Mouse (Mus musculus): ENCODE measurements at regions not wholly inside any gene's neighbourhood (a gene's known extent, or its start where the extent isn't known, plus 50 kb on each side); places are given as distances from the start of the nearest gene placed in this dataset.
"Not testable (repeated sequence)": the region's sequence is repeated elsewhere in the genome, so short reads cannot be mapped to it uniquely, and the experiment has no call there.

DNA sequence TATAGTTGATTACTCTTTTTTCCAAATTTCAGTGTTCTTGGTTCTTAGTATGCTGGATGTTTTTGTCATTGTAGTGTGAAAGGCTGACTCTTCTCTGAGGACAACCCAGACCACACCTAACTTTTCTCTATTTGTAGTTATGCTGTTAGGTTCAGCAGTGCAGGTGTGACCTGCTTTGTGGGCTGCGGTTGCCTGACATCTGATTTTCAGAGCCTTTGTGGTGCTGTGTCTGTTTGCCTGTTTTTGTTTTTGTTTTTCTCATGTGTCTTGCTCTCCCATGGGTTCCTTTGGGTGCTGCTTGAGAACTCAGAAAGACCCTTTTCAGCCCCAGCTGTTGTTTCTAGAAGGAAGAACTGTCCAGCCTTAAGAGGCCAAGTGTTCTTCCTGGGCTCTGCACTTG is 52.0 kb upstream of the Trpm1 start:
- ATAC-seq = peak; percentile 73

DNA sequence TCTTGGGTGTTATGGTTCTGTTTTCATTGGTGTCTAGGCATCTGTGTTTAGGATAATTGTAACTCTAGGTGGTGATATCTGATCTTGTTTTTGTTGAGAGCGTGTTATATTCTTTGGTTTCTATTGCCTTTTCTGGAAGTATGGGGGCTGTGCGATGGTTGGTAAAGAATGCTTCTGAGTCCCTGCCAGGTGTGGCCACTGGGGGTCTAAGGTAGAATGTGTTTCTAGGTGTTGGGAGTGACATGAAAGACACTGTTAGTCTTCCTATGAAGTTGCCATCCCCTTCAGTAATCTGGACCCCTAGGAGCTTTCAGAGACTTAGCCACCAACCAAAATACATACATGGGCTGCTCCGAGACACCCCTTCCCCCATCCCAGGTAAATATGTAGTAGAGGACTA is 54.0 kb upstream of the Trpm1 start:
- no peak for ATAC-seq

DNA sequence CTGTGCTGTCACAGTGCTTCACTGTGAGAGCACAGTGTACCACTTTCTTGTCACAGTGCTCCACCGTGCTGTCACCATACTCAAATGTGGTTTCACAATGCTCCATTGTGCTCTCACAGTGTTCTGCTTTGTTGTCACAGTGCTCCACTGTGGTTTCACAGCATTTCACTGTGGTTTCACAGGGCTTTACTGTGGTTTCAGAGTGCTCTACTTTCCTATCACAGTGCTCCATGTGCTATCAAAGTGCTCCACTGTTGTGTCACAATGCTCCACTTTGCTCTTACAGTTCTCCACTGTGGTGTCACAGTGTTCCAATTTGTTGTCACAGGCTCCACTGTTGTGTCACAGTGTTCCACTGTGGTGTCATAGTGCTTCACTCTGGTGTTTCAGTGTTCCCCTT is 63.6 kb upstream of the Trpm1 start:
- ATAC-seq = no peak

DNA sequence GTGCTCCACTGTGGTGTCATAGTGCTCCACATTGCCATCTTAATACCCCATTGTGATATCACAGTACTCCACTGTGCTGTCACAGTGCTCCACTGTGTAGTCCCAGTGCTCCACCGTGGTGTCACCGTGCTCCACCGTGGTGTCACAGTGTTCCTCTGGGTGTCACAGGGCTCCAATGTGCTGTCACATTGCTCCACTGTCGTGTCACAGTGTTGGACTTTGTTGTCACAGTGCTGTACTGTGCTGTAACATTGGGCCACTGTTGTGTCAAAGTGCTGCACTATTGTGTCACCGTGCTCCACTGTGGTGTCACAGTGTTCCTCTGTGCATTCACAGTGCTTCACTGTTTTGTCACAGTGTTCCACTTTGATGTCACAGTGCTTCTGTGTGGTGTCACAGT is 64.6 kb upstream of the Trpm1 start:
- no peak for ATAC-seq

DNA sequence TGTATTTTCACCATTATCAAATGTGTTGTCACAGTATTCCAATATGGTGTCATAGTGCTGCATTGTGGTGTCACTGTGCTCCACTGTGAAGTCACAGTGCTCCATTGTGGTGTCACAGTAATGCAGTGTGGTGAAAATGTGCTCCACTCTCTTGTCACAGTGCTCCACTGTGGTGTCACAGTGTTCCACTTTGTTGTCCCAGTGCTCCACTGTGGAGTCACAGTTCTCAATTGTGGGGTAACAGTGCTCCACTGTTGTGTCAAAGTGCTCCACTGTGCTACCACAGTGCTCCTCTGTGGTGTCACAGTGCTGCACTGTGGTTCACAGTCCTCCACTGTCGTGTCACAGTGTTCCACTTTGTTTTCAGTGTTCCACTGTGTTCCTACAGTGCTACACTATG is 69.7 kb upstream of the Trpm1 start:
- not testable (repeated sequence) for ATAC-seq

DNA sequence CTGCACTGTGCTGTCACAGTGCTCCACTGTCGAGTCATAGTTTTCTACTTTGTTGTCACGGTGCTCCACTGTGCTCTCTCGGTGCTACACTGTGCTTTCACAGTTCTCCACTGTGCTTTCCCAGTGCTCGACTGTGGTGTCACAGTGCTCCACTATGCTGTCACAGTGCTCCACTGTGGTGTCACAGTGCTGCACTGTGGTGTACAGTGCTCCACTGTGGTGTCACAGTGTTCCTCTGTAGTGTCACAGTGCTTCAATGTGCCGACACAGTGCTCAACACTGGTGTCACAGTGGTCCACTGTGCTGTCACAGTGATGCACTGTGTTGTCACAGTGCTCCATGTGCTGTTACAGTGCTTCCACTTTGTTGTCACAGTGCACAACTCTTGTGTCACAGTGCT is 71.0 kb upstream of the Trpm1 start:
- ATAC-seq = no peak

DNA sequence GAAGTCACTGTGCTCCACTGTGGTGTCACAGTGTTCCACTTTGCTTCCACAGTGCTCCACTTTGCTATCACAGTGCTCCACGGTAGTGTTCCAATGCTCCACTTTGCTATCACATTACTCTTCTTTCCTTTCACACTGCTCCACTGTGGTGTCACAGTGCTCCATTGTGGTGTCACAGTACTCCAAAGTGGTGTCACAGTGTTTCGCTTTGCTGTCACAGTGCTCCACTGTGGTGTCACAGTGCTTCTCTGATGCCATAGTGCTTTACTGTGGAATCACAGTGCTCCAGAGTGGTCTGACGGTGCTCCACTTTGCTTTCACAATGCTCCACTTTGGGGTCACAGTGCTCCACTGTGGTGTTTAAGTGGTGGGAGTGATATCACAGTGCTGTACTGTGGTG is 71.4 kb upstream of the Trpm1 start:
- ATAC-seq = no peak

DNA sequence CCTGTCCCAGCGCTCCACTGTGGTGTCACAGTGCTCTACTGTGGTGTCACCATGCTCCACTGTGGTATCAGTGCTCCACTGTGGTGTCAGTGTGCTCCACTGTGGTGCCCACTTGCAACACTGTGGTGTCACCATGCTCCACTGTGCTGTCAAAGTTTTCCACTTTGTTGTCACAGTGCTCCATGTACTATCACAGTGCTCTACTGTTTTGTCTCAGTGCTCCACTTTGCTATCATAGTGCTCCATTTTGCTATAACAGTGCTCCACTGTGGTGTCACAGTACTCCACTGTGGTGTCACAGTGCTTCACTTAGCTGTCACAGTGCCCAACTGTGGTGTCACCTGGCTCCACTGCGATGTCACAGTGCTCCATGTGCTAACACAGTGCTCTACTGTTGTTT is 72.0 kb upstream of the Trpm1 start:
- ATAC-seq = no peak

DNA sequence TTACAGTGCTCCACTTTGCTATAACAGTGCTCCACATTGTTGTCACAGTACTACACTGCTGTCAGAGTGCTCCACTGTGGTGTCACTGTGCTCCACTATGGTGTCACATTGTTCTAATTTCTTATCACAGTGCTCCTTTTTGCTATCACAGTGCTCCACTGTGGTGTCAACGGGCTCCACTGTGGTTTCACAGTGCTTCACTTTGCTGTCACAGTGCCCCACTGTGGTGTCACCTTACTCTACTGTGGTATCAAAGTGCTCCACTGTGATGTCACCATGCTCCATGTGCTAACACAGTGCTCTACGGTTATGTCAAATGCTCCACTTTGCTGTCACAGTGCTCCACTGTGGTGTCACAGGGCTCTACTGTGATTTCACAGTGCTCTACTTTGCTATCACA is 72.6 kb upstream of the Trpm1 start:
- no peak for ATAC-seq

DNA sequence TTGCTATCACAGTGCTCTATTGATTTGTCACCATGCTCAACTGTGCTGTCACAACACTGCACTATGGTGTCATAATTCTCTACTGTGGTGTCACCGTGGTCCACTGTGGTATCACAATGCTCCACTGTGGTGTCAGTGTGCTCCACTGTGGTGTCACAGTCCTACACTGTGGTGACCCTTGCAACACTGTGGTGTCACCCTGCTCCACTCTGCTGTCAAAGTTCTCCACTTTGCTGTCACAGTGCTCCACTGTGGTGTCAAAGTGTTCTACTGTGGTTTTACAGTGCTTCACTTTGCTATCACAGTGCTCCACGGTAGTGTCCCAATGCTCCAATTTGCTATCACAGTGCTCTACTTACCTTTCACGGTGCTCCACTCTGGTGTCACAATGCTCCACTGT is 74.3 kb upstream of the Trpm1 start:
- ATAC-seq = no peak

DNA sequence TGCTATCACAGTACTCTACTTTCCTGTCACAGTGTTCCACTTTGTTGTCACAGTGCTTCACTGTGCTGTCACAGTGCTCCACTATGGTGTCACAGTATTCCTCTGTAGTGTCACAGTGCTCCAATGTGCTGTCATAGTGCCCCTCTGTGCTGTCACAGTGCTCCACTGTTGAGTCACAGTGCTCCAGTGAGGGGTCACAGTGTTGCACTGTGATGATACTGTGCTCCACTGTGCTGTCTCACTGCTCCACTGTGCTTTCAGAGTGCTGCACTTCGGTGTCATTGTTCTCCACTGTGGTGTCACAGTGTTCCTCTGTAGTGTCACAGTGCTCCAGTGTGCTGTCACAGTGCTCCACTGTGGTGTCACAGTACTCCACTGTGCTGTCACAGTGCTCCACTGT is 75.0 kb upstream of the Trpm1 start:
- no peak for ATAC-seq

DNA sequence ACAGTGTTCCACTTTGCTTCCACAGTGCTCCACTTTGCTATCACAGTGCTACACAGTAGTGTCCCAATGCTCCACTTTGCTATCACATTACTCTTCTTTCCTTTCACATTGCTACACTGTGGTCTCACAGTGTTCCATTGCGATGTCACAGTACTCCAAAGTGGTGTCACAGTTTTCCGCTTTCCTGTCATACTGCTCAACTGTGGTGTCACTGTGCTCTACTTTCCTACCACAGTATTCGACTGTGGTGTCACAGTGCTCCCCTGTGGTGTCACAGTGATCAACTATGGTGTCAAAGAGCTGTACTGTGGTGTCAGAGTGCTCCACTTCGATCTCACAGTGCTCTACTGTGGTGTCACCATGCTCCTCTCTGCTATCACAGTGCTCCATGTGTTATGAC is 76.1 kb upstream of the Trpm1 start:
- peak; percentile 73 for ATAC-seq

DNA sequence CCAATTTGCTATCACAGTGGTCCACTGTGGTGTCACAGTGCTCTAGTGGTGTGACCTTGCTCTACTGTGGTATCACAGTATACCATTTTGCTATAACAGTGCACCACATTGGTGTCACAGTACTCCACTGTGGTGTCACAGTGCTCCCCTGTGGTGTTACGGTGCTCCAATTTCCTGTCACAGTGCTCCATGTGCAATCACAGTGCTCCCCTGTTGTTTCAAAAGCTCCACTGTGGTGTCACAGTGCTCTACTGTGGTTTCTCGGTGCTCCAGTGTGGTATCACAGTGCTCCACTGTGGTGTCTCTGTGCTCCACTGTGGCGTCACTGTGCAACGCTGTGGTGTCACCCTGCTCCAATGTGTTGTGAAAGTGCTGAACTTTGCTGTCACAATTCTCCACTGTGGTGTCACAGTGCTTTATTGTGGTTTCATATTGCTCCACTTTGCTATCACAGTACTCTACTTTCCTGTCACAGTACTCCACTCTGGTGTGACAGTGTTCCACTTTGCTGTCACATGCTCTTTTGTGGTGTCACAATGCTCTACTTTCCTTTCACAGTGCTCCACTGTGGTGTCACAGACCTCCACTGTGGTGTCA is 76.8 kb upstream of the Trpm1 start:
- ATAC-seq = peak; percentile 29

DNA sequence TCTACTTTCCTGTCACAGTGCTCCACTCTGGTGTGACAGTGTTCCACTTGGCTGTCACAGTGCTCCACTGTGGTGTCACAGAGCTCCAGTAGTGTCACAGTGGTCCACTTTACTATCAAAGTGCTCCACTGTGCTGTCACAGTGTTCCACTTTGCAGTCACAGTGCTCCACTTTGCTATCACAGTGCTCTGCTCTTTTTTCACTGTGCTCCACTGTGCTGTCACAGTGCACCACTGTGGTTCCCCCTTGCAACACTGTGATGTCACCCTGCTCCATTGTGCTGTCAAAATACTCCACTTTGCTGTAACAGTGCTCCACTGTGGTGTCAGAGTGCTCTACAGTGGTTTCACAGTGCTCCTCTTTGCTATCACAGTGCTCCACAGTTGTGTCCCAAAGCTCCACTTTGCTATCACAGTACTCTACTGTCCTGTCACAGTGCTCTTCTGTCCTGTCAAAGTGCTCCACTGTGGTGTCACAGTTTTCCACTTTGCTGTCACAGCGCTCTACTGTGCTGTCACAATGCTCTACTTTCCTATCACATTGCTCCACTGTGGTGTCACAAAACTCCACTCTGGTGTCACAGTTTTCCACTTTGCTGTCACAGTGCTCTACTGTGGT is 77.8 kb upstream of the Trpm1 start:
- no peak for ATAC-seq

DNA sequence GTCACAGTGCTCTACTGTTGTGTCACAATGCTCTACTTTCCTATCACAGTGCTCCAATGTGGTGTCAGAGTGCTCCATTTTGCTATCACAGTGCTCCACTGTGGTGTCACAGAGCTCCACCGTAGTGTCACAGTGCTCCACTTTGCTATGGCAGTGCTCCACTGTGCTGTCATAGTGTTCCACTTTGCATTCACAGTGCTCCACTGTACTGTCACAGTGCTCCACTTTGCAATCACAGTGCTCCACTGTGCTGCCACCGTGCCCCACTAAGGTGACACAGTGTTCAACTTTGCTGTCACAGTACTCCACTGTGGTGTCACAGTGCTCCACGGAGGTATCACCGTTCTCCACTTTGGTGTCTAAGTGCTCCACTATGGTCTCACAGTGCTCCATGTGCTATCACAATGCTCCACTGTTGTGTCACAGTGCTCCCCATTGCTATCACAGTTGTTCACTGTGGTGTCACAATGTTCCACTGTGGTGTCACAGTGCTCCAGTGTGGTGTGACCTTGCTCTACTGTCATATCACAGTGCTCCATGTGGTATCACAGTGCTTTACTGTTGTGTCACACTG is 78.9 kb upstream of the Trpm1 start:
- no peak for ATAC-seq

DNA sequence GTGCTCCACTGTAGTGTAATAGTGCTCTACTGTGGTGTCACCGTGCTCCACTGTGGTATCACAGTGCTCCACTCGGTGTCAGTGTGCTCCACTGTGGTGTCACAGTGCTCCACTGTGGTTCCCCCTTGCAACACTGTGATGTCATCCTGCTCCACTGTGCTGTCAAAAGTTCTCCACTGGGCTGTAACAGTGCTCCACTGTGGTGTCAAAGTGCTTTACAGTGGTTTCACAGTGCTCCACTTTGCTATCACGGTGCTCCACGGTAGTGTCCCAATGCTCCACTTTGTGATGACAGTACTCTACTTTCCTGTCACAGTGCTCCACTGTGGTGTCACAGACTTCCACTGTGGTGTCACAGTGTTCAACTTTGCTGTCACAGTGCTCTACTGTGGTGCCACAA is 79.4 kb upstream of the Trpm1 start:
- ATAC-seq = no peak

DNA sequence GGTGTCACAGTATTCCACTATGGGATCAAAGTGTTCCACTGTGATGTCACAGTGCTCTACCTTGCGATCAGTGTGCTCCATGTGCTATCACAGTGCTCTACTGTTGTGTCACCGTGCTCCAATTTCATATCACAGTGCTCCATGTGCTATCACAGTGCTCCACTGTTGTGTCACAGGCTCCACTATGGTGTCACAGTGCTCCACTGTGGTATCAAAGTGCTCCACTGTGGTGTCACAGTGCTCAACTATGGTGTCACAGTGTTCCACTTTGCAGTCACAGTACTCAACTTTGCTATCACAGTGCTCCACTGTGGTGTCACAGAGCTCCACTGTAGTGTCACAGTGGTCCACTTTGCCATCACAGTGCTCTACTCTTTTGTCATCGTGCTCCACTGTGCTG is 79.9 kb upstream of the Trpm1 start:
- ATAC-seq = no peak

DNA sequence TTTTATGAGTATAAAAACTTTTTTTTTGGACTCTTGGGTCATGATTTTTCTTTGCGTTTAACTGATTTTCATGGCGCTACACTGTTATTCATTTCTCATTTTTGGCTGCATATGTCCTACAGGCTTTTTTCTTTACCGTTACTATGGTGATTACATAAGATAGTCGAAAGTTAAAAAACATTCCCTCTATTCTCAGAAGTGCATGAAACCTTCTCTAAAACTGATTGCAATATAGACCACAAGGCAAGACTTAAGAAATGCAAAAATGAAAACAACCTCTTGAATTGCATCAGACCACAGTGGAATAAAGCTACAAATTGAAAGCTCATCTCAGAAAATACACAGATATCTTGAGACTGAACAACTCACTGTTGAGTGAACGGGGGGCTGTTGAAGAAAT is 82.7 kb upstream of the Trpm1 start:
- ATAC-seq = no peak

DNA sequence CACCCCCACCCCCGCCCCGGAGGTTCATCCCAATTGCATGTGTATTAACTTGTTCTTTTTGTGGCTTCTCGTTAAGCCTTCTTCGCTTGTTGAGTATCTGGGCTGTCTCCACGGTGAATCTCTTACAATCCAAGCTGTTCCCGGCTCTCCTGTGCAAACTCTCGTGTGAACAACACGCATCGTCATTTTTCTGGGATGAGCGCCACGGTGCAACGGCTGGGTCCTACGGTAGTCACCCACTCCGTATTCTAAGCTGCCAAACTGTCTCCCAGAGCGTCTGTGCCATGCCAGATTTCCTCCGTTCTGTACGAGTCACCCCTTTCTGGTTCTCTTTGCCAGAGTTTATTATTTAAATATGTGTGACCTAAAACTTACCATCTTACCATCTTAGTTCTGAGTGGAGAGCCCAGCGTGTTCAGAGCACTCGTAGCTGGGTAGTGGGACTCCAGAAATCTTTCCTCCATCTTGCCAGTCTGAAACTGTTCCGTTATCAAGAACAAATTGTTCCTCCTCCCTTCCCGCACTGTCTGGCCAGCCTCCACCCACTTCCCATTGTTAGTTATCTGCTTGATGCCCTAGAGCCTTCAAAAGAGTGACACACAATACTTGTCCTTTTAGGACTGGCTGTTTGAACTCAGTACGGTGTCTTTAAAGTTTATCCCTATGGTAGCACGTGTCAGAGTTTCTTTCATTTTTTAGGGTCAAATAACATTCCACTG is 87.9 kb upstream of the Trpm1 start:
- no peak for ATAC-seq

DNA sequence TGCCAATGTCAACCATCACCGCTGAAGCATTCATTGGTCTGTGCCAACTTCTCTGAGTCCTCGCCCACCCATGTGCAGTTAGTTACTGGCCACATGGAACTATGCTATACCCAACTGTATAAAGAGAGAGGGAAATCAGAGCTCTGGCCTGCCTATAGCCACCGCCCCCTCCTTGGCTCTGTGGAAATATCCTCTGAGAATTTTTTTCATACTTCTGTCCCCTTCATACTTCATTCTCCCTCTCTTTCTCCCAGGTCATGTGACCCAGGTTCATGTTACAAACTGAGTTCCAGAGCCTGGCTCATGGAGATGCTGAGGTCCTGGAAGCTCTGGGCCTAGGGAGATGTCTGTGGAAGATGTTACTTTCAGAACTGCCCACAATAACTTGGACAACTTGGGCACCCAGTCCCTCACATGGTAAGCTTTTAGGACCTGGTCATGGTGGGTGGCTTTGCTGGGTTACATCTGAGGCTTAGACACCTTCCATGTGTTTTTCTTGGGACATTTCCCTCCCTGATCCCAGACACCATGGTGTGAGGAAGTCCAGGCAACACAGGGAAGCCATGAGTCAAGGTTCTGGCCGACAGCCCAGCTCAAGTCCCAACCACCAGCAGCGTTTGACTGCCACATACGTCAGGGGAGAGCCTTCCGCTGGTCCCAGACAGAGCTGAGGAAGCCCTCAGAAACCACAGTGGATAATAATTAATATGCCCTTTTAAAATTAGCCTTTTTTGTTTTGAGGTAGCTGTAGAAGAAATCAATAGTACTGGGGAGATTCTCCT is 89.0 kb upstream of the Trpm1 start:
- ATAC-seq = no peak

DNA sequence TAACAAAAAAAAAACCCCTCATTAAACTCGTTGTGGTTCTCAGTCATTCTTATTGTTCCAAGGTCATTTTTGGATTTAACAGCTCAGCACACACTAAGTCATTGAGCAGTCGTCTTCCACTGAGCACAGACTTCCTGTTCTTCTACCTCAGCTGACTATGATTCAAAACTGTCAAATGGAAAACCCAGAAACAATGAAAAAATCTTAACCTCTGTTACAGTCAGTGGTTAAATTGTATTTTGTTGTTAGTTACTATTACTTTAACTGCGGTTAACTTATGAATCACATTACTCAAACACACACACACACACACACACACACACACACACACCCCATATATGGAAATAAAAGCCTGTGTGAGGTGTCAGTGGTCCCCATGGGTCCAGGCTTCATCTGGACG is 92.5 kb upstream of the Trpm1 start:
- ATAC-seq = peak; percentile 76

DNA sequence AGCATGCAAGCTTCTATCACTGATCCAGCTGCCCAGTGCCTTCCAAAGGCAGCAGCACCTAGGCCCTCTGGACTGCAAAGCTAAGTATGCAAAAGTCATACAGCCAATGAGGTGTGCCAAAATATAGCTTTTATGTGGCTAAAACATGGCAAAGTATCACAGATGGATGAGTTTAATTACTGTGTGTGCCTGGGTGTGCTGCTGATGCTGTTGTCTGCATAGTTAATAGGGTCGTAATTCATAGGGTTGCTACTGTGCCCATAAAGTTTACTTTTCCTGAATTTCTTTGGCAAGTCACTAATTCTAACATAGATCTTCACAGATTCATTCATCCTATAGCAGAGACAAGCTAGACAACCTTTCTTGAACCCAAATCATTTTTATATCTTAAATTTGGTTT is 93.1 kb upstream of the Trpm1 start:
- ATAC-seq = no peak

DNA sequence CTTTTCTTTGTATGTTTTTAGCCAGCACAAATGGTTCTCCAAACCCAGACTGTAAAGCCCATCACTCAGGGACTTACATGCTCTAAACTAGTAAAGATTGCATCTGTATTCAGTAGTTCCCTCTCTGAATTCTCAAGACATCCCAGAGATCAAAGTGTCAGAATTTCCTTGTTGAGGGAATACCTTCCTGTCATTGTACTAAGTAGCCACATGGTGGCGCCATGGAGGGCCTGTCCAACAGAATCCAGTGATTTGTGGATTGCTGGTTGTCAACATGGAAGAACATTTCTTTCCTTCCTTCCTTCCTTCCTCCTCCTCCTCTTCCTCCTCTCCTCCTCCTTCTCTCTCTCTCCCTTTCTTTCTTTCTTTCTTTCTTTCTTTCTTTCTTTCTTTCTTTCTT is 93.6 kb upstream of the Trpm1 start:
- no peak for ATAC-seq
